Mouse (Mus musculus) mouse trophoblast stem cell (cell line): Measurements from ENCODE around the gene Gm20671.
"Not testable (repeated sequence)": the region's sequence is repeated elsewhere in the genome, so short reads cannot be mapped to it uniquely, and the experiment has no call there.

ENCODE experiments used
- in situ Hi-C, 2 experiments: fragments of 300-500 bp; cut with MseI, MboI; formaldehyde crosslinking; loops; 2 replicates in 1 of 2; 3 replicates in 1 of 2; pipeline ENCODE4 v1.15.1; 2025

Gene Gm20671

DNA sequence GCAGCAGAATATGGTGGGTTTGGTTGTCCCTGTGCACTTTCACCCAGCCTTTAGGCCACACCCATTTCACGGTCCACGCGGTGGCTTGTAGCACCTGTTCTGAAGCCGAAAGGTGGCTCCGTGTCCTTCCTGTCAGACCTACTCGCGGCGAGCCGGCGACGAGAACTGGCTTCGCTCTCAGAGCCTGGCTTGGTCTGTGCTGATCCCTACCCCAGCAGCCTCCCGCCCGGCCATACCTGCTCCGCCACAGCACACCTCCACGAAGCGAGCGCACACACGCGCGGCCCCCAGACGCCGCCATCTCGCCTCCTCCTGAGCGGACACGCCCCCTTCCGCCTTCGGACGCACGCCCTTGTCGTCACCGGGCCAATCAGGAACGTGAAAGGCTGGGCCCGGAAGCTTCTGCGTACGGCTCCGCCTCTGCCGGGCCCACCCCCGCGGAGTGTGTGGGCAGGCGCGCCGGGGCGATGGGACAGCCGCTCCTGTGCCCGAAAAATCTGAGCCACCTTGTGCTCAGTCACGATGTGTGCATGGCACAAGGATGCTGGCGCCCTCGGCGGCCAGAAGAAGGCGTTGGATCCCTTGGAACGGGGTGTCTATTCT lies 41.5 kb downstream of the Gm20671 start, which contains the start of gene Pisd:
Gene Pisd (minus strand): TSS at position 334 of the 603 bp plus-strand sequence.
- in situ Hi-C loops, result no loop called here

DNA sequence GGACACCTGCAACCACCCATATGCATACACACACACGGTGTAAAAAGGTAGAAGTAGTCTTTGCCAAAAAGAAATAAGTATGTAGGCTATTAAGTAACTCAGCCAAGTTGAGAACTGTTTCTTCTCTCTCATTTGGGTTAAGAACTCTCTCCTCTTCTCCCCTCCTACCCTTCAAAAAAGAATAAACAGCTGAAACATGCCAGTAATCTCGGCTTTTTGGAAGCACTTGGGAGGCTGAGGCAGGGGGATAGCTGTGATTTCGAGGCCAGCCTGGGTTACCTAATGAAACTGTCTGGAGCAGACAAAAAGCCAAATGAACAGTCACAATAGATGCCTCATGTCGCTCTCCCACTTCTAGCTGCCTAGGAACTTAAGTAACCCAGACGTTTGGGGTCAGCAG lies 42.2 kb downstream of the Gm20671 start:
- in situ Hi-C loops, result no loop called here

DNA sequence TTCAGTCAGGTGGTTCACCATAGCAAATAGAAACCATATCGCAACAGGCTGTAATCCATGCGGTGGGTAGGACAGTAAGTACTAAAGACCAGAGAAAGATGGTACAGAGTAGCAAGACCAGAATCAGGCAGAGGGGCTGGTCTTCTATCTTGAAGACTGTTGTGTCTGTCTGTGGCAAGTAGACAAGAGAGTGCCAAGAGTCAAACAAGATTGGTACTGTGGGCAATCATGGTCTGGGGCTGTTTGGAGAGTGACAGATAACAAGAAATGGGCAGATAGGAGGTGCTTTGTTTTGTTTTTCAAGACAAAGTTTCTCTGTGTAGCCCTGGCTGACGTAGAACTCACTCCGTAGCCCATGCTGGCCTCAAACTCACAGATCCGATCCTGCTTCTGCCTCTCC lies 45.3 kb downstream of the Gm20671 start:
- in situ Hi-C loops, result no loop called here

DNA sequence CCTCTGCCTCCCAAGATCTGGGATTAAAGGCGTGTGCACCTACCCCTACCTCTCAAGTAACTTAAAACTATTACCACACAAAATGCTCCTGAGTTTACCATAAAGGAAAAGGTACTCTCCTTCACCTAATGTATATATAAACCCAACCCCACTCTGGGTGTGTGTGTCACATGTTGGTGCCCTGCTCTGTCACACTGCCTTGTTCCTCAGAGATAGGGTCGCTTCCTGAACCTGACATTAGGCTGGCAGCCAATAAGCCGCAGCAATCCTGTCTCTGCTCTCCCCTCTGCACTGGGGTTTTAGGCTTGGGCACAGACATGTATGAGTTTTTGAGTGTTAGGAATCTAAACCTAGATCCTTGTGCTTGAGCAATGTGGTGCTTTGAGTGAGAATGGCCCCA lies 48.7 kb downstream of the Gm20671 start:
- in situ Hi-C loops, result no loop called here

DNA sequence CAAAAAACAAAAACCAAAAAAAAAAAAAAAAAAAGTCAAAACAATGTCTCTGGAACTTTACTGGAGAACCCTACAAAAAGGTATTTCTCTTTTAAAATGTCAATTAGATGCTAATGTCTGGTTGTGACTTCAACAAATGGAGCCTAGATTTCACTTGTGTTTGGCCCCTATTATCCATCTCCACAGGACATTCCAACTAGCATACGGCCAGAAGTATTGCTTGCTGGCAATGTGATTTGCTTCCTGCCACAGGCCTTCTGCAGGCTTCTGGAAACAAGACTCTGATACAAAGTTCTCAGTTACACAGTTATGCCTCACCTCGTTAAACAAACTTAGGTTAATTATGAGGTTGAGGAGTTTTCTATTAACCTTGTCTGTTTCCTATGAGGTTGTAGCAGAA lies 54.5 kb downstream of the Gm20671 start:
- in situ Hi-C loops, result no loop called here

DNA sequence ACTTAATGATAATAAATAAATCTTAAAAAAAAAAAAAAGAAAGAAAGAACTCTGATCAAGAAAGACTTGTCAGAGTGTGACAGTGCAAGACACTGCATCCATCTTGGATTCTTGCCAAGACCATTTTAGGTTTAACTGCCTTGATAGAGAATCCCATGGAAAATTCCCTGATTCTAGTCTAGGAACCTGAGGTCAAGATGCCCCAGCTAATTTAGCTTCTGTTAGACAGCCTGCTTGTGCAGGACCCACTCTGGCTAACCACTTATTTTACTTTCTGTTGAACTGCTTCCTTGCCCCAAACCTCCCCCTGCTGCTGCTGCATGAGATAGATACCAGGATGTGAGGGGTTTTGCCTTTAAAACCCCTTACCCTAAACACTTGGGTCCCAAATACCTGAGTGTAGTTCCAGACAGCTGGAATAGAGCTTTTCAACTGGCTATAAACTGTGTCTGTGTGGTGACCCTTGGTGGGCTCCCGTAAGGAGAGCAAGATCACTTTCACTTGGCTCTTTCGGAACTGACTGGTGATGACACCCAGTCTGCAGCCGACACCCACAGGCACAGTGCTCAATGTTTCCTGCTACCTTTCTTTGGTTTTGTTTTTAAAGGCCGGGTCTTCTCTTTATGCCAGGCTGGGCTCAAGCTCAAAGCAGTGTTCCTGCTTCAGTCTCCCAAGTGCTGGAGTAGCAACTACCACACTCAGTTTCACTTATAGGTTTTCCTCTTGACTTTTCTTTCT lies 59.1 kb downstream of the Gm20671 start:
- in situ Hi-C loops, result no loop called here

DNA sequence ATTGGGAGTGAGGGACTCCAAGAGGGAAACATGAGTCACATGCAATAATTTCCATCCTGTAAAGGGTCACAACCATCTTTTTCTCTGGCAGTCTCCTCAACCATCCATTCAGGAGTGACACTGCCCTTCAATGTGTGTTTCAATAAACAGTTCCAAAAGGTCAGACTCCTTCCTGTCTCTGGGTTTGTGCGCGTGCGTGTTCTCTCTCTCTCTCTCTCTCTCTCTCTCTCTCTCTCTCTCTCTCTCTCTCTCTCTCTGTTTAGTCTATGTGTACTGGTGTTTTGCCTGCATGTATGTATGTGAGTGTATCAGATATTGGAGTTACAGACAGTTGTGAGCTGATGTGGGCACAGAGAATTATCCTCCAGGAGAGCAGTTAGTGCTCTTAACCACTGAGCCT lies 59.9 kb downstream of the Gm20671 start:
- in situ Hi-C loops, result no loop called here

DNA sequence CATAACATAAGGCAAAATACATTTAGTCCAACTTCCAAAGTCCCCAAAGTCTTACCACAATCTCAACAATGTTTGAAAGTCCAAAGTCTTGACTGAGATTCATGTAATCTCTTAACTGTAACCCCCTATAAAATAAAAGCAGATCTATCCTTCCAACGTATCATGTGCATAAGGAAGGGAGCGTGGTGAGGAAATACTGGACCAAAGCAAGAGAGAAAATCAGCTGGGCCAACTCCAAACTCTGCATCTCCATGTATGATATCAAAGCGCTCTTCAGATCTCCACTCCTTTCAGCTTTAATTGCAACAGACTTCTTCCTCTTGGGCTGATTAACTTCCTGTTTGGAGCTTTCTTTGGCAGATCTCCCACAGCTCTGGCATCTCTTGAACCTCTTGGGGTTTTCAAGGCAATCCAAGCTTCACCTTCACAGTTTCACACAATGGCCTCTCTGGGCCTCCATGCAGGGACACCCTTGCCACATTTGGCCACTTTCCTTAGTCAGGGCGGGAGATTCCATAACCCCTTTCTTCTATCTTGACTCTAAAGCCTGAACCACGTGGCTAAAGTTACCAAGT lies 65.3 kb downstream of the Gm20671 start:
- in situ Hi-C loops, result no loop called here

DNA sequence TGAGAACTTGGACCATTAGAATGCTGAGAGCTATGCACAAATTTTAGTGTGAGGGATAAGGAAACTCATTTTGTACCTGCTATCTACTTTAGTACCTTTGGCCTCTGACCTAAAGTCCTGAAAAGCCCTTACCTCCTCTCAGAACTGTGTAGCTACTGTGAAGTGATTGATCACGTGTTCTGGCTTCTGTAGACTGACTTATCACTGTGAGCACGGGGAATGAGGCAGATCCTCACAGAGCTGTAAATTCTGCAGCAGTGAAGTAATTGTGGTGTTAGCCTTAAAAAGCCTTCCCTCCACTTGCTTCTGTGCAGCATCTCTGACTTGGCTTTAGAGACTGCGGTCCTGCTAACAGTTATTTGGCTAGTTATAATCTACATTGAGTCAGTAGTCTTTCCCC lies 66.1 kb downstream of the Gm20671 start:
- in situ Hi-C loops, result no loop called here

DNA sequence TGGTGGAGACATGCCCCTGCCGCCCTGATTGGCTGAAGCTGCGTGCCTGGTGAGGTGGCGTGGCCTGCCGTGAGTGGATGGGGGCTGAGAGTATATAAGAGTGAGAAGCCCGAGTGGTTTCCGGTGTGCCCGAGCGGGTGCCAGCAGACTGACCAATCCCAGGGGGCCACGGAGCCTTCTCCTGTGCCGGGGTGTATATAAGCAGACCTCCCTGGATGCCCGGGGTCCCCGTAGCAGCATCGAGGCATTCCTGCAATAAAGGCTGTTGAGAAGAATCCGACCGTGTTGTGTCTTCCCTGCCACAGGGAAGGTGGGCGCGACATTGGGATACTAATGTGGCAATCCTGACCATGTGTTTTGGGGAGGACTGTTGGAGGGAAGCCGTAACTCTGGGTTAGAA lies 66.6 kb downstream of the Gm20671 start:
- in situ Hi-C loops, result not testable (repeated sequence)

DNA sequence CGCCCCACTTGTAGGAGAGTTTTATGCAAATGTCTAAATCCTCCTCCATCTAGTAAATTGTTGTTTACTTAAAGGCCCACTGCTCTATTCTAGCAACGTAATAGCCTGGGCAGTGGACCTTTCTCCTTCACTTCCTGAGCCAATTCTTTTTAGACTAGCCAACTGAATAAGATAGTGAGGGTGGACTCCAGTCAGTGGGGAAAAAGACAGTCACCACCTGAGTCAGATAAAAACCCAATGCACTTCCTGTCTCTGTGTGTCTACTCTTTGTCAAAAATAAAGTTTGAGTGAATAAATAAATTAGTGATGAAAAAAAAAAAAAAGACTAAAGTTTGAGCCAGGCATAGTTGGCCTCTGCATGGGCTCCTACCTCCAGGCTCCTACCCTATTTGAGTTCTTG lies 67.2 kb downstream of the Gm20671 start:
- in situ Hi-C loops, result no loop called here

DNA sequence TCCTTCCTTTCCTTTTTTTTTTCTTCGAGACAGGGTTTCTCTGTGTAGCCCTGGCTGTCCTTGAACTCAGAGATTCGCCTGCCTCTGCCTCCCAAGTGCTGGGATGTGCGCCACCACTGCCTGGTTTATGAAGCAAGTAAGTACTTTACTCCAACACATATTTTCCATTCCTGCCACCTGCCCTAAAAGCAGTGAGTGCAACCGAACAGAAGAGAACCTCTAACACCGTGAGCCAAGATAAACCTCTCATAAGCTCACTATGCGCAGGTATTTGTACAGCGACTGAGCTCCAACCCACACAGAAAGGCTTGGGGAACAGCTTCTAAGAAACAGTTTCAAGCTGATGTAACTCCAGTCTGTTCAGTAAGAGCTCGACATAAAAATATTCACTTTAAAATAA lies 70.8 kb downstream of the Gm20671 start:
- in situ Hi-C loops, result no loop called here

DNA sequence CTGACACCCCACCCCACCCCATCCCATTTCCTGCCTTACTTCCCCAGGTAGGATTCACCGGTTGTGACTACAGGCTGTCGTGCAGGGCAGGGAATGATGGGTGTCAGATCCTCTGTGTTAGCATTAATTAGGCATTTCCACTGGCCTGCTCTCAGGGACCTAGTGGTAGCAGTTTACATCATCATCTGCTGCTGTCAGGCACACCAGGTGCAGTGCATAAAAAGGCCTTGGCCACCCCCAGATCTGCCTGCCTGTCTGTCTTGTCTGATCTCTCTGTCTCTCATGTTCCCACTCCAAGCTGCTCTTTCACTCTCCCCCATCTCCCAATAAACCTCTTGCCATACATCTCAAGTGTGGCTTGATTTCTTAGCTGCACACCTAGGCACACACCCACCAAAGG lies 75.2 kb downstream of the Gm20671 start:
- in situ Hi-C loops, result no loop called here

DNA sequence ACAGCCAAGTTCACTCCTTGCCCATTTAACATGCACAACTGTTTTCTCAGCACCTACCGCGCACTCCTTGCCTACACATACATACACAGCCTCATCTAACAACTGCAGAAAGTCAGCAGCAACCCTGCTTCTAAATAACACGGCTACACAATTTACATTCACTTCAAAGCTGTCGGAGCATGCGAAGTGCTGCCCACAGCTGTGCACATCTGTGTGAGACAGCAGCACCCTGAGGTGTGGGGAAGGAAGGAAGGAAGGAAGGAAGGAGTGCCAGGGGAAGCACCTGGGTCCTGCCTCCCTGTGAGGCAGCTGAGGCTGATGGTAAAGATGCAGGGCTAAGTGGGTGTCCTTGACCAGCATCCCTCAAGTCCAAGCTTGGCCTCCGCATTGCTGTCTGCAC lies 78.0 kb downstream of the Gm20671 start:
- in situ Hi-C loops, result no loop called here

DNA sequence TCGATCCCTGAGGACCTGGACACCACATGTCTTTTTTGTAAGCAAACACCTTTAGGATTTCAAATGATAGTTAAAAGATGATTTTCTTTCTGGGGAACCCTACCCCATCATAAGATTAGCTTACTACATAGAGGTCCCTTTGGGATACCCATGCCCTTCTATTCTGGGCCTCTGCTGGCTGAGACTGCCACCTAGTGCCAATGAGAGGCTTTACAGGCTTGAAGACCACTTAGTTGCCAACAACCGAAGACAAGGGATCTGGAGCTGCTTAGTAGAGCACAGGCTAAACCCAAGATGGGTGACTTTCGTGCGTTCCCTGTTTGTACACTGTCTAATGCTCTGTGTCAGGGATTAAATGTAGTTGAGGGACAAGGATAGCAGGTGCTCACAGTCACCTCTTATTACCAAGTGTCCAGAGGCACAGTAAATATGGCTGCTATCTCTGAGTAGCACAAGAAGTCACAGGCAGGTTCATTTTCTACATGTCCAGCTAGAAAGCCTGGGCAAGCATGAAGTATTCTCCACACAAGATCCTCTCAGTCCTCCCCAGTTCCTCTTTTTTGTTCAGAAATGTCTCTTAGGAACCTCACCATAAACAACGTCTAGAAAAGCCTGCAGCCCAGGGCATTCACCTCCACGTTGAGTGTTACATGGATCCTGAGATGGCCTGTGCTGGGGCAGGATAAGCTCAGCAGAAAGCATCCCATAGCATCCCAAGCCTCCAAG lies 79.1 kb downstream of the Gm20671 start:
- in situ Hi-C loops, result no loop called here

DNA sequence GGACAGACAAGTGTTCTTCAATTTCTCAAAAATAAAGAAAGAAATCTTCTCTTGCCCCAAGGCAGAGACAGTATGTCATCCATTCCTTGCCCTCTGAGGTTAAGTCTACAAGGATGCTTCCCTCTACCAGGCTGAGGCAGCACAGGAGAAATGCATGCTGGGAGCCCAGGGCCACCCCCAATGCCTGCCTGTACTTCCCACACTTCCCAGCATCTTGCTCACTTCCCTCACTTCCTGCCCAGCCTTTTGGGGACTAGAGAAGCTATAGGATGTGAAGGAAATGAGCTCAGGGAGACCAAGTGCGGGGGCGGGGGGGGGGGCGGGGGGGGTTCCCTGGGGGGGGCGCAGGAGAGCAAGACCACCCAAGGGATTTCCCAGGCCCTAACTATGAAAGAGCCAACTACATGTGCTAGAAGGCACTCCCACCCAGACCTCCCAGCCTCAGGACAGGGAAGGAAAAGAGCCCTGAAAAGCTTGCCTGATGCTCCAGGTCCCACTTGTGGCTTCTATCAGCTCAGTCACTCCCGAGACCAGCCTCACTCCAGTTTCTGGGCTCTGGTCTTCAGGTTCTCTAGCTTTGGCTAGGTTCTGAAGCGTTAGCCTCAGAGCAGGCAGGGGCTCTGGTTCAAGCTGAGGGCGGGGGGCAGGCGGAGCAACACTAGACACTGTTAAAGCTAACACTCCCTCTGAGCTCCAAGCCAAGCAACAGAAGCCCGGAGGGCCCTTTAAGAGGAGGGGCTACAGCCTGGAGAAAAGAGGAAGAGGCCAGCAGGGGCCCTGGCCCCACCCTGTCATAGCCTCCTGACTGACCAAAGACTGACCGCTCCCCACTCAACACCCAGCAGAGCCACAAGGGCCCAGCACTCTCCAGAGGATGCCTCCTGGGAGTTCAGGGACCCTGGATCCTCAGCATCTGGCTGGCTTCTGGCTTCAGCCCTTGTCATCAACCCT lies 80.9 kb downstream of the Gm20671 start:
- in situ Hi-C loops, result no loop called here

DNA sequence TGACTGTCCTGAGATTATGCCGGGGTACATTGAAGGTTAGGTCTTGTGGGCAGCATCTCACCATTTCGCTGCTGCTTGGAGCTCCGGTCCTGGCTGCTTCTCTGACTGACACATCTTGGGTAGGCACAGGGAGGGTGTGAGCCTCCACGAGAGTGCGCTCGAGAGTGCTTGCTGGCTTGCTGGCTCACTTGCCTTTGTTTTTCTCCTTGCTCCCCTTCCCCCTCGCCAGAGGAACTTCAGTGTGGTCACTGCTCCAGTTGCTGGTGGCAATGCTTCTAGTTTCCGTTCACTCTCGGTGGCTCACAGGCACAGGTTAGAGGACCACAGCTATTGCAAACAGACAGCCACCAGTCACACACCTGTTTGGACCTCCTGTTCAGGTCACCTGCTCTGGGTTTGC lies 84.8 kb downstream of the Gm20671 start:
- in situ Hi-C loops, result no loop called here

DNA sequence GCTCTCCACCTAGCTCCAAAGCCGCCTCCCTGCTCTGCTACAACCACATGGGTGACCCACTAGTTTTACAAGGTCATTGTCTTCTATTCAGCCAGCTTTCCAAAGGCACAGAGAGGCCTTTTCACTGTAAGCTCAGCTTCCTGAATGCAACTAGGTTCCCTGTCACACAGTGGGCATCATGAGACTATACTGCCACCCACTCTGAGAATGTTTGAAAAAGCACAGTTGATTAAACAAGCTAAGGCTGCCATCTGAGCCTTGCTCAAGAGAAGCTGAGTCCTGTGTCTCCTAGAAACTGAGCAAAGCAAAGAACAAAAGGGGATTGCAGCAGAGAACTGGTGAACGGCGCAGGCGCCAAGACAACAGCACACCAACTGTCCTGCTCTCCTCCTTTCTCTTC lies 85.5 kb downstream of the Gm20671 start:
- in situ Hi-C loops, result not testable (repeated sequence)

DNA sequence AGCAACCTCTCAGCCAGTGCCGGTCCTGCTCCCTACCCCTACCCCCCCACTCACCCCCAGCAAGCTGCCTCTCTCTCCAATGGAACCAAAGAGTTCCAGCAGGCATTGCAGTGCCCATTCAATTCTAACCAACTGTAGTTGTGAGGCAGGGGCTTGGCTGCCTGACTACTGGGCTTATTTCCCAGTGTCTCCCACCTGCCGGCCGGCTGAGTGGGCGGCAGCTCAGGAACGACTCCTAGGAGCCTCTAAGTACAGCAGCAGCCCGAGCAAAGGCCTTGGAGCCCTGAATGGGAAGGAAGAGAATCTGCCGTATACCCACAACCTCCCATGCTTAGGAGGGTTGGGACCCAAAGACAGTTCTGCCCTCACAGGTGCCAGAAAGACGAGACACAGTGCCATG lies 86.1 kb downstream of the Gm20671 start:
- in situ Hi-C loops, result not testable (repeated sequence)

DNA sequence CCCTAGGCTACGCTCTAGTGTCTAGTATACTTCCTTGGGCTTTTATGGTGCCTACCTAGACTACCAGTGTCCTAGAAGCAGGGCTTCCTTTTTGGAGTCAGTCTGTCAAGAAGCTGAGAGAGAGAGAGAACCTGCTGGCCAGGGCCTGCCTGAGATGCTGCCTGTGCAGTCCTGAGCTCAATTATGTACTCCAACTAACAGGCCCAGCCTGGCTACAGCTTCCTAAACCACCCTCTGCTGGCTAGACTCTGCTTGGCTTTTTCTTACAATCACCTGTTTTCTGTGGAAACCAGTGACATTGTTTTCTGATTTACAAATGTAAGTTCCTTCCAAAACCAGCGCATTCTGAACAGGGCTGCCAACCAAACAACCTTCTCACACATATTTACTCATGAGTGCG lies 86.8 kb downstream of the Gm20671 start:
- in situ Hi-C loops, result no loop called here

DNA sequence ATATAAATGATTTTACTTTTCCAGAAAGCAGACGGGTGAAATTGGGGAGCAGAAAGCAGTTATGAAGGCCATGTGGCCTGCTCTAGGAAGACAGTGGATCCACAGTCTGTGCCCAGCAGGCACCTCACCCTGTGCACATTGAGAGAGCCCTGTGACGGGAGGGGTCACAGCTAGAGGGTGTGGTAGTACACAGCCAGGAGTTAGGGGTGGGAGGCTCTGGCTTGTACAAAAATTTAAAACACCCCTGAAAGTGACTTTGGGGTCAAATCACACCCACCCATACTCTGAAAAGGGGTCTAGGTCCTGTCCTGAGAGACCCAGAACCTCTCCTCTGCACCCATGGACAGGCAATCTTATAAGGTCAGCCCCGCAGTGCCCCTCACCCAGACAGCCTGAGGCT lies 90.1 kb downstream of the Gm20671 start:
- in situ Hi-C loops, result not testable (repeated sequence)
